Mouse (Mus musculus) central nervous system, embryonic 18 days (tissue): Measurements from ENCODE around the gene Hnrnph3. TPM values are rescaled to one million over a fixed set of nuclear protein-coding genes. Genes with fewer than 3 reads are reported as not detected.

Source experiments
- polyA plus RNA-seq: library from polyadenylated mRNA; depleted of rRNA; stranded (reverse); fragments of >200 nt; gene quantifications from 2 replicates; pipeline ENCODE4 v1.2.3, GENCODE M21; 2012; rRNA removed

The Hnrnph3 gene
- polyA plus RNA-seq = 102 and 109 TPM in 2 replicates

GRCm38 (mm10) chr10:63023749-63024579 is at the start of gene Hnrnph3, which contains the start of gene Pbld2:
TSS of gene Hnrnph3 (minus strand) at chr10:63024217.
TSS of gene Pbld2 (plus strand) at chr10:63024315.

DNA sequence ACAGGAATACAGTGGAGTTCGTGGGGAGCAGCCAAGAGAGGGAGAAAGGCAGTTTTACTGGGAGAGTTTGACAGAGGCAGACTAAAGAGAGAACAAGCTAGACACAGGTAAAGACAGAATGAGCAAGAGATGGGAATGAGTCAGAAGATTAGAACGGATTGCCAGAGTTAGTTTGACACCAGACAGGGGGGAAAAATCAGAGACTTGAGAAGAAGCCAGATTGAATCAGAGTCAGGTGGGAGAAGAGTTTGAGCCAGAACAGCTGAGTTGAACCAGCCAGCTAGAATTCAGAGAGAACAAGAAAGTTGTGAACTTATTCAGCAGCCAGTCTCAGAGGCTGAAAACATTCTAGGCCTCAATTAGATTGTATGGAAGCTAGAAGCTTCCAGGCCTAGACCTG is 35.8 kb upstream of the Hnrnph3 start, which contains the start of gene Pbld1:
TSS of gene Pbld1 (plus strand) at position 301 of the 400 bp plus-strand sequence.

DNA sequence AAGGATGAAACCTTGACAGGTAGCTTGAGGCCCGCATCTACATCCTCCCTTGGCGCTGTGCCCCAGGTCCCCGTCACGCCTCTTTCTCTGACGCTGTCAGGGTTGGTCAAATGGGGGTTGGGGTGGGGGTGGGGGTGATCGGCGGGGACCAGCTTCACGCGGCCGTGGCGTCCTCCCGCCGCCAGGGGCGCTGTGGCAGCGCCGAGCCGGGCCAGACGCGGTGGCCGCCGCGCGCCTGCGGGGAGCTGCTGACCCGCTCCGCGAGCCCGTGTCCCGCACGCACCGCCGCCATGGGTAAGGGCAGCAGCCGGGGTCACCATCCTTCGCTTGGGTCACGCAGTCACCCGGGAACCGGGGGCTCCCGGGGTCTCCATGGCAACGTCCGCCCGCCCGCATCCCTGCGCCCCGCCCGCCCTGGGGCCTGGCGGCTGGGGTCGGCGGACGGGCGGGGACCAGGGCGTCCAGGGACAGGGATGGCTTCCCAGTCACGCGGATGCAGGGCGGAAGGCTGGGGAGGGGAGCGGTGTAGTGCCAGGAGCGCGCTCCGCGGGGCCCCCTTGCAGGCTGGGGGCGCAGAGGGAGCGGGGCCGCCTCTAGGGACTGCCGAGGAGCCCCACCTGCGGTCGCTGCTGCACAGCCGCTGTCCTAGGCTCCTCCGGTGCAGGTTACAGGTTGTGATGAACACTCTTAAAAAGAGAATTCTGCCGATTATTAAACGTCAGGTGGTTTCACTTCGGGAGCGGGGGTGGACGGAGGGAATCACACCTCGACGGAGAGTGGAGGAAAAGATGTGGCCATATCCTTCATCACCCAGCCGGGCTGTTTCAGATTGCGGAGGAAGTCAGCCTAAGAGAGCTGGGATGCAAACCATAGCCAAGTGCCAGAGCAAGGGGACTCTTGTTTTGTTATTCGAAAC is 43.7 kb downstream of the Hnrnph3 start, which contains the start of gene Rufy2:
TSS of gene Rufy2 (plus strand) at position 185 of the 916 bp plus-strand sequence.

Other genes starting within 250 kb of the Hnrnph3 start
- gene Ccar1, start 231.9 kb downstream of the Hnrnph3 start, polyA plus RNA-seq = 58.4 and 62.2 TPM in 2 replicates
- gene Tet1, start 115.2 kb downstream of the Hnrnph3 start, polyA plus RNA-seq = 8.8 TPM in 2 replicates
- 17.1 and 17.2 TPM in 2 replicates for gene Slc25a16, start 103.6 kb downstream of the Hnrnph3 start, polyA plus RNA-seq
- 5.7 and 7.3 TPM in 2 replicates for gene Dna2, start 77.2 kb downstream of the Hnrnph3 start, polyA plus RNA-seq
- gene Rufy2, start 44.0 kb downstream of the Hnrnph3 start, polyA plus RNA-seq = 52.0 and 56.6 TPM in 2 replicates
- 1.9 TPM in 2 replicates for gene Pbld2, start 98 bp upstream of the Hnrnph3 start, polyA plus RNA-seq
- 0.13 and 0.27 TPM in 2 replicates for gene Pbld1, start 35.9 kb upstream of the Hnrnph3 start, polyA plus RNA-seq
- gene Atoh7, start 75.4 kb upstream of the Hnrnph3 start, polyA plus RNA-seq = 1.2 and 3.0 TPM in 2 replicates
- 0.53 and 1.1 TPM in 2 replicates for gene Mypn, start 179.7 kb upstream of the Hnrnph3 start, polyA plus RNA-seq
- 42.5 and 43.4 TPM in 2 replicates for gene Herc4, start 219.6 kb upstream of the Hnrnph3 start, polyA plus RNA-seq